Mouse (Mus musculus) forebrain, embryonic 11.5 days (tissue): Measurements from ENCODE around the gene Depdc1b. TPM values are rescaled to one million over a fixed set of nuclear protein-coding genes. Genes with fewer than 3 reads are reported as not detected.

Experiments used
- ATAC-seq: fragments of 200-750 bp; cut with Nextera tagmentation; replicated peaks from 2 replicates; pipeline ENCODE4 v1.8.0; 2017; ENCODE audit warnings: moderate TSS enrichment; ENCODE audit not compliant: low FRiP score
- DNase-seq: peaks from one replicate; pipeline ENCODE4 v3.0.0-alpha.2; 2017; ENCODE audit warnings: low spot score
- H3K27ac ChIP-seq: fragments of 300-500 bp; sonication (generic); 2 replicates; pipeline ENCODE4 v1.5.1; 2014; ENCODE audit warnings: low read depth, low read length
- H3K27me3 ChIP-seq: fragments of 300-500 bp; sonication (generic); 2 replicates; pipeline ENCODE4 v1.6.1; 2014; ENCODE audit warnings: mild to moderate bottlenecking, low read length, mixed read lengths; ENCODE audit not compliant: control insufficient read depth, insufficient read depth
- H3K36me3 ChIP-seq: fragments of 300-500 bp; sonication (generic); 2 replicates; pipeline ENCODE4 v1.6.1; 2014; ENCODE audit warnings: mild to moderate bottlenecking, low read length, moderate library complexity, mixed read lengths; ENCODE audit not compliant: control insufficient read depth, insufficient read depth
- H3K4me1 ChIP-seq: fragments of 300-500 bp; sonication (generic); replicated peaks from 2 replicates; pipeline ENCODE4 v1.6.1; 2014; ENCODE audit warnings: low read length, mixed read lengths; ENCODE audit not compliant: control insufficient read depth, insufficient read depth
- H3K4me2 ChIP-seq: fragments of 300-500 bp; sonication (generic); 2 replicates; pipeline ENCODE4 v1.6.1; 2014; ENCODE audit warnings: low read depth, mild to moderate bottlenecking, low read length, moderate library complexity, mixed read lengths; ENCODE audit not compliant: severe bottlenecking
- H3K4me3 ChIP-seq: fragments of 300-500 bp; sonication (generic); 2 replicates; pipeline ENCODE4 v1.5.1; 2014; ENCODE audit warnings: low read depth, low read length
- H3K9ac ChIP-seq: fragments of 300-500 bp; sonication (generic); 2 replicates; pipeline ENCODE4 v1.6.1; 2014; ENCODE audit warnings: low read length
- H3K9me3 ChIP-seq: fragments of 300-500 bp; sonication (generic); 2 replicates; pipeline ENCODE4 v1.6.1; 2016; ENCODE audit warnings: low read length, mixed read lengths; ENCODE audit not compliant: control insufficient read depth
- WGBS: fragments of 180-500 bp; shearing (Covaris S2); extraction: QIAGEN DNeasy Blood & Tissue Kit; methylation state at CpG from one replicate; pipeline ENCODE4 v1.1.7; 2014; 5-methylcytosine and 5-hydroxymethylcytosine counted together
- polyA plus RNA-seq: library from polyadenylated mRNA; unstranded; fragments of >200 nt; fragmentation: Nextera tagmentation; extraction: Ambion mirVana; gene quantifications from 2 replicates; pipeline ENCODE4 v1.2.1, GENCODE M21; 2014

The Depdc1b gene
- polyA plus RNA-seq, 1 experiment from 2014 or later, result 26.1 TPM

GRCm38 (mm10) chr13:108349624-108350023 lies 33.5 kb downstream of the Depdc1b start:
- Histone ChIP-seq H3K4me3 (no peak overlapping the region), H3K9me3 (no peaks in the 10 kb centered on the region), H3K27me3 (no peaks in the 10 kb centered on the region), H3K36me3 (no peaks in the 10 kb centered on the region), H3K4me1 (no peaks in the 10 kb centered on the region), H3K9ac (no peak overlapping the region), H3K27ac (no peak overlapping the region), H3K4me2 (no peak overlapping the region)
- ATAC-seq (no peak), DNase-seq (no peak)
- WGBS, result 92% methylated on average over 5 of the region's 5 CpGs

- ATAC-seq (no peak), DNase-seq (no peak)
- no peaks in the 10 kb centered on the region for H3K9me3 ChIP-seq
- H3K9ac ChIP-seq, result no peak overlapping the region
- H3K36me3 ChIP-seq, result no peaks in the 10 kb centered on the region
- WGBS, result 89% methylated on average over 5 of the region's 5 CpGs
- H3K27ac ChIP-seq, result no peak overlapping the region
- H3K4me3 ChIP-seq, result no peak overlapping the region
- H3K4me1 ChIP-seq, result no peaks in the 10 kb centered on the region
- H3K27me3 ChIP-seq, result no peaks in the 10 kb centered on the region
- H3K4me2 ChIP-seq, result no peak overlapping the region
Measured at GRCm38 (mm10) chr13:108353781-108354180, 37.6 kb downstream of the Depdc1b start.

GRCm38 (mm10) chr13:108354804-108355552 lies 38.8 kb downstream of the Depdc1b start:
- no peak for ATAC-seq

GRCm38 (mm10) chr13:108357362-108357761 lies 41.2 kb downstream of the Depdc1b start:
- WGBS, result 35% methylated on average over 10 of the region's 10 CpGs

More at GRCm38 (mm10) chr13:108354804-108355552, 38.8 kb downstream of the Depdc1b start:
- no peak overlapping the region for H3K27ac ChIP-seq
- H3K36me3 ChIP-seq, result no peaks in the 10 kb centered on the region
- H3K4me2 ChIP-seq, result no peak overlapping the region
- no peaks in the 10 kb centered on the region for H3K4me1 ChIP-seq
- WGBS, result 92% methylated on average over 12 of the region's 12 CpGs
- no peak overlapping the region for H3K4me3 ChIP-seq
- no peak for DNase-seq
- no peaks in the 10 kb centered on the region for H3K9me3 ChIP-seq
- H3K9ac ChIP-seq, result no peak overlapping the region
- H3K27me3 ChIP-seq, result no peaks in the 10 kb centered on the region

GRCm38 (mm10) chr13:108358228-108358627 lies 42.1 kb downstream of the Depdc1b start:
- no peak overlapping the region for H3K27ac ChIP-seq
- no peak overlapping the region for H3K9ac ChIP-seq
- H3K9me3 ChIP-seq, result no peaks in the 10 kb centered on the region
- ATAC-seq, result 0 out of 2 replicates have a peak, but pooled peaks have one; percentile 23
- H3K4me1 ChIP-seq, result no peaks in the 10 kb centered on the region
- H3K4me3 ChIP-seq, result no peak overlapping the region
- no peaks in the 10 kb centered on the region for H3K27me3 ChIP-seq
- DNase-seq, result no peak
- H3K4me2 ChIP-seq, result no peak overlapping the region
- no peaks in the 10 kb centered on the region for H3K36me3 ChIP-seq
- 42% methylated on average over 3 of the region's 3 CpGs for WGBS

More at GRCm38 (mm10) chr13:108357362-108357761, 41.2 kb downstream of the Depdc1b start:
- Histone ChIP-seq H3K27me3 (no peaks in the 10 kb centered on the region), H3K27ac (no peak overlapping the region), H3K36me3 (no peaks in the 10 kb centered on the region), H3K4me3 (no peak overlapping the region), H3K4me2 (no peak overlapping the region), H3K9me3 (no peaks in the 10 kb centered on the region), H3K9ac (no peak overlapping the region), H3K4me1 (no peaks in the 10 kb centered on the region)
- no peak for ATAC-seq
- peak; percentile 53 for DNase-seq

- Histone ChIP-seq H3K27ac (no peak overlapping the region), H3K4me3 (no peak overlapping the region), H3K9ac (no peak overlapping the region), H3K27me3 (no peaks in the 10 kb centered on the region), H3K36me3 (no peaks in the 10 kb centered on the region), H3K4me2 (no peak overlapping the region), H3K4me1 (no peaks in the 10 kb centered on the region), H3K9me3 (no peaks in the 10 kb centered on the region)
- 96% methylated on average over 12 of the region's 12 CpGs for WGBS
- ATAC-seq (no peak), DNase-seq (no peak)
Measured at GRCm38 (mm10) chr13:108367496-108367895, 51.4 kb downstream of the Depdc1b start.

- no peak for DNase-seq
Measured at GRCm38 (mm10) chr13:108370241-108370941, 54.3 kb downstream of the Depdc1b start.

GRCm38 (mm10) chr13:108371352-108371921 lies 55.3 kb downstream of the Depdc1b start:
- no peak overlapping the region for H3K4me3 ChIP-seq
- DNase-seq (no peak), ATAC-seq (no peak)
- H3K9me3 ChIP-seq, result no peaks in the 10 kb centered on the region
- H3K4me2 ChIP-seq, result no peak overlapping the region
- H3K27me3 ChIP-seq, result no peaks in the 10 kb centered on the region
- H3K27ac ChIP-seq, result no peak overlapping the region
- no peaks in the 10 kb centered on the region; the same call in 1 of the 2 replicates for H3K36me3 ChIP-seq
- 87% methylated on average over 9 of the region's 9 CpGs for WGBS
- no peaks in the 10 kb centered on the region for H3K4me1 ChIP-seq
- H3K9ac ChIP-seq, result no peak overlapping the region

More at GRCm38 (mm10) chr13:108370241-108370941, 54.3 kb downstream of the Depdc1b start:
- no peak overlapping the region for H3K9ac ChIP-seq
- ATAC-seq, result no peak
- H3K4me3 ChIP-seq, result no peak overlapping the region
- no peak overlapping the region for H3K4me2 ChIP-seq
- H3K27ac ChIP-seq, result no peak overlapping the region
- no peaks in the 10 kb centered on the region; the same call in 1 of the 2 replicates for H3K36me3 ChIP-seq
- WGBS, result 93% methylated on average over 5 of the region's 5 CpGs
- no peaks in the 10 kb centered on the region for H3K9me3 ChIP-seq
- no peaks in the 10 kb centered on the region for H3K27me3 ChIP-seq
- H3K4me1 ChIP-seq, result no peaks in the 10 kb centered on the region
